Mouse (Mus musculus): Measurements from ENCODE around the gene Ybx3.

Gene Ybx3

GRCm38 (mm10) chr6:131327076-131327475 lies 61.2 kb downstream of the Ybx3 start:
- DNase-seq (ENCODE audit: low read depth) = no peak

- DNase-seq (ENCODE audit: low read depth) = no peak
Measured at GRCm38 (mm10) chr6:131321854-131322639, 66.2 kb downstream of the Ybx3 start.

- no peak for DNase-seq (ENCODE audit: low read depth)
Measured at GRCm38 (mm10) chr6:131316155-131317101, 71.8 kb downstream of the Ybx3 start.
